Mouse (Mus musculus): ENCODE results near the gene Apol7a.
"Not testable (repeated sequence)": the region's sequence is repeated elsewhere in the genome, so short reads cannot be mapped to it uniquely, and the experiment has no call there.

Apol7a gene

DNA sequence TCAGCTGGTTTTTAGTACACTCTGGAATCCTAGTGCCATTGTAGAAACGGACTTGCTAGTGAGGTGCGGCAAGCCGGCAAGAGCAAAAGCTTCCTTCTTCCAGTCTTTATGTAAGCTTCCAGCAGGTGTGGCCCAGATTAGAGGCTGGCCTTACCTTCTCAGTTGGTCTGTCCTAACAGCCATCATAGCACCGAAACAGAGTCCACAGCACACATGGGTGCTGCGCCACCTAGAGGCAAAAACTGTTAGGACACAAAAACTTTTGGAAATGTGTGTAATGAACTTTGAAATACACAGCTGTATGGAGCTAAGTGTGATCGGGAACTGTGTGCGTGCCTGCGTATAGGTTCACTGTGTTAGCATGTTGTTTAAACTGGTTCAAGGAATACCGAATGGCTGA, at the start of gene Apol7a:
TSS of gene Apol7a (minus strand) at position 84 of the 400 bp plus-strand sequence.
- not testable (repeated sequence) for DNase-seq (ENCODE audit: low spot score)

DNA sequence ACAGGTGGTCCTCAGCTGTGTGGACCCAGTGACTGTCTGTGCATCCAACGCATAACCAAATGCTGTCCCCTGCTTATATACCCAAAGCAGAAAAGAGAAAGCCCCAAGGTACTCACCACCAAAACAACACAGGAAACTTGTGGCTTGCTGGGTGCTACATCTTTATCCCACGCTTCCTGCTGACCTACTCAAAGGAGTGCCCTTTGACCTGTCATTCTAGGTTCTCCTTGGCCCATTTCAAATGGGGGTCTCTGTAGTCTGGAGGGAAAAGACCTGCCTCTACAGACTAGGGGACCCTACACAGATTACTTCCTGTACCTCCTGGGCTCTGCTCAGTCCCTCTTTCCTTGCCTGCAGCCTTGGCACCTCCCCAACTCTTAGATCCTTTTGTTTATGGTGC, 48.5 kb upstream of the Apol7a start, which contains the start of gene Apol7b:
TSS of gene Apol7b (minus strand) at position 101 of the 400 bp plus-strand sequence.
- DNase-seq (ENCODE audit: low spot score): not testable (repeated sequence)

DNA sequence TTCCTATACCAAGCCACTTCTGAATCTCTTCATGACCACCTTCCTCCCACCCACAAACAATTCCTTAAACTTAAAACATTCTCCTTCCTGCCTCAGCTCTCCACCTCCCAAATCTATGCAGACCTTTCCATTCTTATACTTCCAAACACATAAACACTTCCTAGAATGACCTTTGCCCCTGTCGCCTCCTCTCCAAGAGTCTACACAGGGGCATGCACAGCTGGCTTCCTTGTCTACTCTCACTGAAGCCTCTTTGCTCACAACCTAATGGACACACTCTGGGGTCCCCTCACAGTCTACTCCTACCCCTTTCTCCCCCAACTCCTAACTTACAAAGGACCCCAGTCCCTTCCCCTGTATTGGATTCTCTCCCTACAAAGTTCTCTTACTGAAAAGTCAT, 46.8 kb upstream of the Apol7a start:
- not testable (repeated sequence) for DNase-seq (ENCODE audit: low spot score)

DNA sequence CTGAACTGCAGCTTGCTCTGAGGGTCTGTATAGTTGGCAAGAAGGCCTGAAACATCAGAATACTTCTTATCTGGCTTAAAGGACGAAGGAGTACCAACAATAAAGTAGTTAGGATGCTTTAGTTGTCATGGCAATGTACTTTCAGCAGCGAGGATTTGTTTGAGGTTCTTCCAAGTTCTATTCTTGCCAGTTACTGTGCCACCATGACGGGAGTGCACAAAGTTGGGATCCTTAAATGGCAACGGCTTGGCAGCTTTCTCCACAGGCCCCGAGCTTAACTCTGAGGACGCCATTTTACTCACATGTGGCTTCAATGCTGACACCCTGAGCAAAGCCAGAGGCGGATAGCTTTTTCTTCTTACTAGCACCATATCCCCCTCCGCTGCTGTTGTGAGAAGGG, 45.8 kb upstream of the Apol7a start:
- not testable (repeated sequence) for DNase-seq (ENCODE audit: low spot score)

DNA sequence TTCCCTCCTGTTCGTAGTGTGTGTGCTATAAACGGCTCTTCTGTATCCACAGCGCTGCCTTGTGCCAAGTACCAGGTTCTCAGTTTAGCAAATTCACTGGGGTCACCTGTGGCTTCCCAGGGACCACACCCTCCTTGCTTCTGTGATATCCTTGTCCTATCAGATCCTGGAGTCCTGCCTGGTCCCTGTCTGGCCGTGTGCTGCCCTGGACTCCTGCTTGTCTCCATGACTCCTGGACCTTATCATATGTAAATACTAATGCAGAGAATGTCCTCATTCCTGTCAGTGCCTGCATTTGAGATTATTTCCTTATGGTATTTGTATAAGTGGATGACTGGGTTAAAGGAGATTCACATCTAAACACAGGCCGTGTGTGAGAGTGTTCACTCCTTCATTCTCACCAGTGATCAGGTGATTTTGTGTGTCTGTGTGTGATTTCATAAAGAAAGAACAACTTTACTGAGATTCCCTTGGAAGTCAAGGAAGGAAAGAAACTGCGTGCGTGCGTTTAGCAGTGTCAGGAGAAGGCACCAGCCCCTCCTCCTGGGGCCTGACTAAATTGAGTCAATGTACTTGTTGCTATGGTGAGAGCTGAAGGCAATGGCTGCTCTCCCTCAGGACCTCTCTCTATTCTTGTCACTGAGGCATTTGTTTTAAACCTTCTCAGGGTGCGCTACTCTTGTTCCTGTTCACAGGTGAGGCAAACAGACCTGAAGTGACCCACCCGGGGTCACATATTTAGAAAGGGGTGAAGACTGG, 30.0 kb upstream of the Apol7a start:
- not testable (repeated sequence) for DNase-seq (ENCODE audit: low spot score)

DNA sequence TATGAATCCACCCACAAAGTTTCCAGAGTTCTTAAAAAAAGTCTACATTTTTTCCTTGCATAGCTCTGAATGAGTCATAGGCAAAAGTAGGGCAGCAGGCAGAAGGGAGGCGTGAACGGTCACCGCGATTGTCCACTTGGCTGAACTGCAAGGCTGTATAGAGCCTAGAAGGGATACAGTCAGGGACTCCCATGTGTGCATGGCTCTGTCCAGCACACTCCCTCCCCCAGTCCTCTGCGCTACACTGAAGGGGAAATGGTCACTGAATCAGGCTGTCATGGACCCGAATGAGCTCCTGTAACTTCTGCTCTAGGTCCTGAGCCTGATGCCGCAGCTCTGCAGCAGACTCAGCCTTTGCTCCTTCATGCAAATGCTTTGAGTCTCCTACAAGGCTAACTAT, 24.0 kb upstream of the Apol7a start:
- DNase-seq (ENCODE audit: low spot score): not testable (repeated sequence)

DNA sequence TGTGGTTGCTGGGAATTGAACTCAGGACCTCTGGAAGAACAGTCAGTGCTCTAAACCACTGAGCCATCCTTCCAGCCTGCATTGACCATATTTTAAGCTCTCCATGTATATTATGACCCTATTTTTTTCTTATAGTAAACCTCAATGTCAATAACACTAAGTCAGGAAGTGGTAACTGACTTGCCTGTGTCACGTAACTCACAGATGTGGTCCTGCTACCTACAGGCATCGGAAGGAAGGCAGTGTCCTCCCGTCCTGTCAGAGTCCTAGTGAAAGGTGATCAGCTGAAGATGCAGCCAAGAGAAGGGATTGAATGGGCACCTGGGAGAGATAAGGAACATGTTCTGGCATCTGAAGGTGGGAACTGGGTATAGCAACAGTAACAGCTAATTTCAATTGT, 20.7 kb upstream of the Apol7a start:
- DNase-seq (ENCODE audit: low spot score): not testable (repeated sequence)

DNA sequence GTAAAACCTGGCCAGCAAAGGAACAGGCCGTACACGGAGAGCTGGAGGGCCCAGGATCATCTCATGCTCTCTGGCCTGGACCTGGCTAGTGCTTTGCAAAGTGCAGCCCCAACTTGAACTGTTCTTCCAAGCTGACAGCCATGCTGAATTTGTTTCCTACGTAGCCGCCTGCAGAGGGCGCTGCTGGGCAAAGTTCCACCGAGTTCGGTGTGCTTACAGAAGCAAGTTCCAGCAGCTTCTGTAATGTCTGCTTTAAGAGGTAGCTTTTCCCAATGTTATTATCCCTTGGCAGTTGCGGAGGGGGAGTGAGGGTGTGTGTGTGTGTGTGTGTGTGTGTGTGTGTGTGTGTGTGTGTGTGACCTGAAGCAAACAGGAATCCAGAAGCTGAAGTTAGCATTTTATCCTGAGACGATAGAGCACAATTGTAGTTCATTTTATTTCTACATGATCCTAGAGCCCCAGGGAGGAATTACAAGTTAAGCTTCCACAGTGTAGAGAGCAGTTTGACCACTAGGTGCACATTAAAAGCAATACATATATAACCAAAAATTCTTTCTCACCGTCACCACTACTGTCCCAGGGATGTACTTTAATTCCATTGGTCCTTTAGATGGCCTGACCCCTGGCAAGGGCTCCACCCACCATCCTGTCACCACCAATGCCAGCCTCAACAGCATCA, 17.9 kb upstream of the Apol7a start:
- DNase-seq (ENCODE audit: low spot score): not testable (repeated sequence)

DNA sequence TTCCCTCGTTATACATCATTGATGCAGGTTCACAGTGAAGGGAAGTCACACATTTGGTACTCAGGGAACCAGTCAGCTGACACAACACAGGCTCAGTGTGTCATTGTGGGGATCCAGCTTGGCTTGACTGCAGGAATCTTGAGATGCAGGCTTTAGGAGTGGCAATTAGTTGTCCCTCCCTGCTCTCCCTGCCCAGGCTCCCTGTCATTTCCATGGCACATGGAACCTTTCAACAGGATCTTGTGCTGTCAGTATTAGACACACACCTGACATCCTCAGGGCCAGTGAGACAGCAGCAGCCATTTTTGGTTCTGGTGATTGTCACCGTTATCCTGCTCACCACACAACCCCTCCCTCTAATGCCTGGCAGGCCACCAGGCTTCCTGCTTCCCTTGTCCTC, 16.7 kb upstream of the Apol7a start:
- not testable (repeated sequence) for DNase-seq (ENCODE audit: low spot score)

DNA sequence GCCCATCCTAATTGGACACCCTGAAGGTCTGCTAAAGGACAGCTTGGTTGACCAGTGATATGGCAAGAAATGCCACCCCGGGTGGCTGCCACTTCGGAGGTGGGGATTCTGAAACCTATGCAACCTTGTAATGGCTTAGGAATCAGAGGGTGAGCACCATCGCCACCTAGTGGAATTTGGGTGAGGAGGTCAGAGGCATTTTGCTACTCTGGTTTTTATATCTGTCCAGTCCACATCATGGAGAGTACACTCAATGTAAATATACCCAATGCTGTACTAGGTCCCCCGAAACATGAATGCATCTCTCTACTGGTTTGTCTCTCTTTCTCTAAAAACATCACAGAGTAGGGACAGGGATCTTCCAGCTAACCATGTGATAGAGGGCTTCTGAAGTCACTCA, 13.8 kb upstream of the Apol7a start:
- DNase-seq (ENCODE audit: low spot score): not testable (repeated sequence)

DNA sequence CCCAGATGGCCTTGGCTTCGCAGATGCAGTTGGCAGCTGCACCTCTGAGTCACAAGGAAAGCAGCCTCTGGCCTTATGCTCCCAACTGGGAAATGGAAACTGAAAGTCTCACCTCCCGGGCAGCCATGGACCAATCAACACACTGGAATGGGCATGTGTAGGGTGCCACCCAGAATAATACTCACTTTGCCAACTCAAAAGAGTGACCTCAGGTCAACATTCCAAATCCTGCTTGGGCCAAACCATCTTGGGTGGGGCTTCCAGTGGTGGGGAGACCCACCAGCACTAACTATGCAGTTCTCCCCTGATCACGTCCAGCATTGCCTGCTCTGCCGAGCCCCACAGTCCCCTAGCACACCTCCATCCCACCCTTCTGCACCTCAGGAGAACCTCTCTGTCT, 12.1 kb upstream of the Apol7a start, which contains the start of gene Apol9a:
TSS of gene Apol9a (minus strand) at position 101 of the 400 bp plus-strand sequence.
- DNase-seq (ENCODE audit: low spot score): not testable (repeated sequence)

DNA sequence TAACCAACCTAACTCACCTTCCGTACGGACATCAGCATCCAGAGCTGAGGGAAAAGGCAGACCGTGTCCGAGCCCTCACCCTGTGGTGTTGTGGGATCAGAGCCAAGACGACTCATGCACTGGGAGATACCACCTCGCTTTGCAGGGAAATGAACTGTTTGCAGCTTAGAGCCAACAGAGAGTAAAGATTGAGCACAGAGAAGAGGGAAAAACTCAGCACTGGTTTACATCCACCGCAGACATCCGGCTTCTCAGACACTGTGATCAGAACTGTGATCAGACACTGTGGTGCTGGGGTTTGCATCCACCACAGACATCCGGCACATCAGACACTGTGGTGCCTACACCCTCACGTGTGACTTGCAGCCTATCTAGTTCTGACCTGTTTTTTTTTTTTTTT, 7.5 kb upstream of the Apol7a start:
- DNase-seq (ENCODE audit: low spot score): not testable (repeated sequence)

DNA sequence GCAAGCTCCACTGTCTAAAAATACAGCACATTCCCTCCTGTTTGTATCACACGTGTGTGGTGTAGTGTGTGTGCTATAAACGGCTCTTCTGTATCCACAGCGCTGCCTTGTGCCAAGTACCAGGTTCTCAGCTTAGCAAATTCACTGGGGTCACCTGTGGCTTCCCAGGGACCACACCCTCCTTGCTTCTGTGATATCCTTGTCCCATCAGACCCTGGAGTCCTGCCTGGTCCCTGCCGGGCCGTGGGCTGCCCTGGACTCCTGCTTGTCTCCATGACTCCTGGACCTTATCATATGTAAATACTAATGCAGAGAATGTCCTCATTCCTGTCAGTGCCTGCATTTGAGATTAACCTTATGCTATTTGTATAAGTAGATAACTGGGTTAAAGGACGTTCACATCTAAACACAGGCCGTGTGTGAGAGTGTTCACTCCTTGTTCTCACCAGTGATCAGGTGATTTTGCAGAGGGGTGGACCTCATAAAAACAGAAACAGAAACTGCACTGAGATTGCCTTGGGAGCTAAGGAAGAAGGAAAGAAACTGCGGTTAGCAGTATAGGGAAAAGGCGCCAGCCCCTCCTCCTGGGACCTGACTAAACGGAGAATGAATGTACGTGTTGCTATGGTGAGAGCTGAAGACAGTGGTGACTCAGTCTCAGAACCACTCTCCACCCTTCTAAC, 1.3 kb downstream of the Apol7a start:
- DNase-seq (ENCODE audit: low spot score): not testable (repeated sequence)

DNA sequence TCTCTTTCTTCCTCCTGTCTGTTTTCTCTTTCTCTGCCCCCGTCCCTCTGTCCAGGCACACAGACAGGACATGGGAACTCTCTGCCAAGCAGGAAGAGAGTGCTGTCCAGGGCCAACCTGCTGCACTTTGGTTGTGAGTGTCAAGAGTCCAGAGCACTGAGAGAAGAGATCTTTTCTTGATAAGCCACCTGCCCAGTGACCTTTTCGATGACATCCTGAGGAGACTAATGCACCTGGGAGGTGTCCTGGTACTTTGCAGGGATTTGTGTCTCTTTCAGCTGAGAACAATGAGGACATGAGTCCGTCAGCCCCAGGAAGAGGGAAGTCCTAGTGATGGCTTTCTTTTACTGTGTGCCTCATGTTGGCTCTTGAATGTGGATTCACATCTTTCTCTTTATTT, 5.1 kb downstream of the Apol7a start:
- not testable (repeated sequence) for DNase-seq (ENCODE audit: low spot score)

DNA sequence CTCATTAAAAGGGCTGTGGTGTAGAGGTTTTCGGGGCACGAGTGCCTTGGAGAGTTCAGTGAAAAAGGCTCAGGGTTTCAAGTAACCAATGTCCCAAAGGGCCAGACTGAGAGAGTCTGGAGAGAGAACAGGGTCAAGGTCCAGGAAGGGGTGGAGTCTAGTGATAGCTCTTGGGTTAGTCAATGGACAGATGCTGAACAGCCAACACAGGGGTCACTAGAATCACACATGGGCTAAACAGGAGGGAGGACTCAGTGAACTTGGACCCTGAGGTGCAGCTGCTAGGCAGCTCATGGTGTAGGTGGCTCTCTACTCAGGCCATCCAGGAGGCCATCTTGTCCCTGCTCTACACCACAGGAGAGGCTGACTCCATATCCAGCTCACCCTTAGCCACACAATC, 11.4 kb downstream of the Apol7a start:
- no peak for DNase-seq (ENCODE audit: low spot score)

DNA sequence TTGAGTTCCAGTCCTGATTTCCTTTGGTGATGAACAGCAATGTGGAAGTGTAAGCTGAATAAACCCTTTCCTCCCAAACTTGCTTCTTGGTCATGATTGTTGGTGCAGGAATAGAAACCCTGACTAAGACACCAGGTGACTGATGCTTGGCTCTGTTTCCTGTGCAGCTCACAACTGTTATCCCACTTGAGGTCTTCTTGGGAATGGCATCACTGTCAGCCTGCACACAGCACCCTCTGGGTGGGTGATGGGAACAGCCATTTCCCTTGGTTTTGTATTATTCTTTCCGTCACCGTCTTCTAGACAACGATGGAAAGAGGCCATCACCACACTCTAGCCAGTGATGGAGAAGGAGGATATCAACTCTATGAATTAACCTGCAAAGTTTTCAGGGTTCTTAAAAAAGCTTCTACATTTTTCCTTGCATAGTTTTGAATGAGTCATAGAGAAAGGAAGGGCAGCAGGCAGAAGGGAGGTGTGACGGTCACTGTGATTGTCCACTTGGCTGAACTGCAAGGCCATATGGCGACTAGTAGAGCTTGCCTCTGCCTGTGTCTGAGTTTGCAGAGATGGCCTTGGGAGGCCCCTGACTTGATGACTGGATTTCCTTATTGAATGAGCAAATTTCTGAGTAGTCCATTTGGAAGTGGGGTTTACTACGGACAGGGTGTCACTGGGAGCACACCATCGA, 14.4 kb downstream of the Apol7a start:
- no peak for DNase-seq (ENCODE audit: low spot score)

DNA sequence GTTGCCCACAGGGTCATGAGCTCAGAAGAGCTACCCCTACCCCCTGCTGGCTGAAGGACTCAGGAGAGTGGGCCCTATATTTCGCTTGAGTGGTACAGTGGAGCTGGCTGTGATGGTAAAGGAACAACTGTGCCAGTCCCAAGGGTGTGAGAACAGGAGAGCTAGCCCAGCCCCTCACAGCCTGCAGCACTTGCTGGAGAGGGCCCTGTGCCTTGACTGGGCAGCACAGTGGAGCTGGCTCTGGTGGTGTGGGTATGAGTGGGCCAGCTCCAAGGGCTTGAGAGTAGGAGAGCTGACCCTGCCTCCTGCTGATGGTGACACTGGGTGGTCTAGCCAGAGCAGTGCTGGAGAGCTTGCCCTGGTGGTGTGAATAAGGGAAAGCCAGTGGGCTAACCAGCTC, 16.0 kb downstream of the Apol7a start:
- no peak for DNase-seq (ENCODE audit: low spot score)

DNA sequence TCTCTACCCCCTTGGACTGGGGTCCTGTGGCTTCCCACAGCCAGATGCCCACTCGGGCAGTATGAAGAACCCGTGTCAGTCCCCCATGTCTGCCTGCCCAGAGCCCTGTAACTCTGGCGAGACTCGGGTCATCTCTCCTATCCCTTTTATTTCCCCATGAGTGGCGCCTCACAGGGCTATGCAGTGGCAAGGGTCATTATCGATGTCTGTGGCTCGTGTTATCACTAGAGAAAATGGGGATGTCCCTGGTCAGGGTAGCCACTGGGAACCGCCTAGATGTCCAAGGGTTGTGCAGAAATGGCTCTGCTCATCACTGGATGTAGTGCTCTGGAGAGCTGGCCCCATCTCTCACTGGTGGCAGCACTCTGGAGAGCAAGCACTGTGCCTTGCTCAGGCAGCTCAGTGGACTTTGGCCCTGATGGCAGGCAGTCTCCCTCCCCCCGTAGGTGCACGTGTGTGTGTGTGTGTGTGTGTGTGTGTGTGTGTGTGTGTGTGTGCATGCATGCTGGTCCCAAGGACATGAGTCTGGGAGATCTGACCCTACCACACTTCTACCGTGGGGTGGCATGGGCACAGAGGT, 16.5 kb downstream of the Apol7a start:
- no peak for DNase-seq (ENCODE audit: low spot score)

DNA sequence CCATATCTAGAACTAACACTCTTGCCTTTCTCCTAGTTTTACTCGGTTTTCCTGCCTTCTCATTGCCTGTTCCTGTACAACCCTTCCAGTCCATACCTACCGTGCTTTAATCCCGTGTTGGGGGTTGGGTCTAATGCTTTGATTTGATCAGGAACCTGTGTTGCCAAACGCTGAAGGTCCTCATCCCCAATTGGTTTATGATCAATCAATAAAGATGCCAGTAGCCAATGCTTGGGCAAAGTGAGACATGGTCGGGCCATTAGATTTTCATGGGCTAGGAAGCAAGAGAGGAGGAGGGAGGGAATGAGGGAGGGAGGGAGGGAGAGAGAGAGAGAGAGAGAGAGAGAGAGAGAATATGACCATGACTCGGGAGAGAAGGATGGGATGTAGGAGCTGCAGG, 17.4 kb downstream of the Apol7a start:
- DNase-seq (ENCODE audit: low spot score): no peak

DNA sequence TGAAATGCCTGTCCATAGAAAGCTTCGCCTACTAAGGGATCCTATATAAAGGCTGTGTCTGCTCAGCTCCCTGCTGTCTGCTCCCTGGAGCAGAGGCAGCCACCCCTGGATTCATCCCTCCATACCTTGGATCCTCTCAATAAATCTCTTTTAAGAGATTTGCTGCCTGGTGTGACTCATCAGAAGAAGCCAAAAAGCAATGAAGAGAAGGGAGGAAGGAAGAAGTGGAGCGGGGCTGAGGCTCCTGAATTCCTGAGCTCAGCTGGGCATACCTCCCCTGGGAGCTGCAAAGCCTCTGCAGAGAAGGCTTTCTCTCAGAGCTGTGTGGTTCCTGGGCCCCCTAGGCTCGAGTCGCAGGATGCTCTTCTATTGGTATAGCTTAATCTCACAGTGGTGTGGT, 19.0 kb downstream of the Apol7a start:
- no peak for DNase-seq (ENCODE audit: low spot score)

DNA sequence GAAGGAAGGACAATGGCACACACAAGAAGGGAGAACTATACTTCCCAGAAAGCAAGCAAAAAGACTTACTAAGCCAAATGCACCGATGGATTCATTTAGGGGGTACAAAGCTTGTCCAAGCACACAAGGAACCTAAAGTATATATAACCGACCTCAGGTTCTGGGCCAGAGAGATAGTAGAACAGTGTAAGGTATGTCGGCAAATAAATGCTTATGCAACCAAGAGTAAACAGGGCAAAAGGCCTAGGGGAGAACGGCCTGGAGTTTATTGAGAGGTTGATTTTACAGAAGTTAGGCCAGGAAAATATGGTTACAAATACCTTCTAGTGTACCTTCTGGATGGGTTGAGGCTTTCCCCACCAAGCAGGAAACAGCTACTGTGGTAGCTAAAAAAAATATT, 21.5 kb downstream of the Apol7a start:
- no peak for DNase-seq (ENCODE audit: low spot score)

DNA sequence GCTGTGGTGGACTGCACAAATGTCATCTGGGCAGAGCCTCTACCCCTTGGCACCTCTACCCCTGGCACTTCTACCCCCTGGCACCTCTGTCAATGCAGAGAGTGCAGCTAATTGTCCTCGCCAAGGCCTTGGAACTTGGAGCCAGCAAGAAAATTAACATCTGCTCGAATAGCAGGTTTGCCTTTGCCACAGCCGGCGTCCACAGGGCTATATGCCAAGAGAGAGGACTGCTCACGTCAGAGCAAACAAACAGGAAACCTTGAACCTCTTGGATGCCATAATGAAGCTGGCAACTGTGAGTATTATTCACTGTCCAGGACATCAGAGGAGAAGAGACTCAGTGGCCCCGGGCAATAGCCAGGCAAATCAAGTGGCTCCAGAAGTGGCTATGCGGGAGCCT, 22.0 kb downstream of the Apol7a start:
- DNase-seq (ENCODE audit: low spot score): no peak
